Mouse (Mus musculus) erythroblast, embryonic 14.5 days (primary cell): ENCODE data around the gene Tmem121. TPM values are rescaled to one million over a fixed set of nuclear protein-coding genes. Genes with fewer than 3 reads are reported as not detected.
"Not testable (repeated sequence)": the region's sequence is repeated elsewhere in the genome, so short reads cannot be mapped to it uniquely, and the experiment has no call there.

Experiments used
- H3K27me3 ChIP-seq: 2 replicates; pipeline ENCODE4 v1.6.1; 2012; ENCODE audit warnings: inconsistent platforms; ENCODE audit not compliant: control insufficient read depth
- H3K36me3 ChIP-seq: 2 replicates; pipeline ENCODE4 v1.6.1; 2012; ENCODE audit warnings: mild to moderate bottlenecking, inconsistent platforms; ENCODE audit not compliant: control insufficient read depth
- H3K4me1 ChIP-seq: 2 replicates; pipeline ENCODE4 v1.6.1; 2012; ENCODE audit warnings: inconsistent platforms; ENCODE audit not compliant: control insufficient read depth
- H3K4me3 ChIP-seq: replicated peaks from 2 replicates; pipeline ENCODE3; 2012; ENCODE audit warnings: moderate library complexity, mild to moderate bottlenecking, inconsistent platforms
- H3K9me3 ChIP-seq: 2 replicates; pipeline ENCODE4 v1.6.1; 2012; ENCODE audit warnings: low read length, inconsistent platforms, mixed read lengths; ENCODE audit not compliant: control insufficient read depth
- GATA1 ChIP-seq: IDR thresholded peaks from 2 replicates; pipeline ENCODE4 v1.6.1; 2012; ENCODE audit warnings: low read length, inconsistent platforms, mixed read lengths
- TAL1 ChIP-seq: IDR thresholded peaks from 3 replicates; pipeline ENCODE4 v1.6.1; 2012; ENCODE audit warnings: low read length, inconsistent platforms, mixed read lengths
- polyA plus RNA-seq: library from polyadenylated mRNA; stranded (reverse); fragments of >175 nt; gene quantifications from 2 replicates; pipeline ENCODE4 v1.2.3, GENCODE M21; 2012

Tmem121 gene
- polyA plus RNA-seq, 1 experiment = not detected

DNA sequence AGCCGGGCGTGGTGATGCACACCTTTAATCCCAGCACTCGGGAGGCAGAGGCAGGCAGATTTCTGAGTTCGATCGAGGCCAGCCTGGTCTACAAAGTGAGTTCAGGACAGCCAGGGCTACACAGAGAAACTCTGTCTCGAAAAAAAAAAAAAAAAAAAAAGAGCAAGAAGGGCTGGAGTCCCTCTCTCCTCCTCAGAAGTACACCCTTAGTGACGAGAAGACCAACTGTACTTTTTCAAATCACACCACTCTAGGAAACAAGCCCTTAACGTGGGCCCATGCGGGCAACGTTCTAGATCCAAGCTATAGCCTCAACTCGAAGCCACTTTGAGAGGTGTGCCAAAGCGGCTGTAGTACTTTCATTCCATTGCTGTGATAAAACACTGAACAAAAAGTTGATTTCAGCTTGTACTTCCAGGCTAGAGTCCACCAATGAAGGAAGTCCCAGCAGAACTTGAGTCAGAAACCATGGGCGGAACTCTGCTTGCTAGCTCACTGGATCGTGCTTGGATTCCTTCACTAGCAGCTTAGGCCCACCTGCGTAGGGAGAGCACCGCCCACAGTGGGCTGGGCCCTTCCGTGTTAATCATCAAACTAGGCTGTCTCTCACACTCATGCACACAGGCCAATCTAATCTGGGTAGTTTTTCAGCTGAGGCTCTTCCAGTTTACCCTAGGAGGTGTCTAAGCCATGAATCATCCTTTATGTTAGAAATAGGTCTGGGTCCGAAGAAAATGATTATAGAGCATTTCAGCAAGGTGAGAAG, 8.6 kb upstream of the Tmem121 start:
- Histone ChIP-seq H3K9me3 (no peaks in the 10 kb centered on the region), H3K4me3 (no peak overlapping the region), H3K4me1 (no peaks in the 10 kb centered on the region), H3K36me3 (no peaks in the 10 kb centered on the region), H3K27me3 (no peaks in the 10 kb centered on the region)
- TF ChIP-seq GATA1 (no peak), TAL1 (no peak)

DNA sequence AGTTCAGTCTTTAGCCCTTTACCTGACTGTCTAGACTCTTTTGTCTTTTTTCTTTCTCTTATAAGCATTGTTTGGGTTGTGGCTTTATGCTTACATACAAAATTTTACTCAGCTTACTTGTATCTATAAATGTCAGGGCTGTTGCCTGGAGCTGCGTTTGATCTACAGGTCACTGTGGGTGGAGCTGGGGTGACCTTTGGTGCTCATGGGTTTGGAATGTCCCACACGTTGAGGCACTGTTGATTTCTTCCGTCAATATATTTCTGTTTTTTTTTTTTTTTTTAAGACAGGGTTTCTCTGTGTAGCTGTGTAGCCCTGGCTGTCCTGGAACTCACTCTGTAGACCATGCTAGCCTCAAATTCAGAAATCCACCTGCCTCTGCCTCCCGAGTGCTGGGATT, 4.7 kb upstream of the Tmem121 start:
- H3K9me3 ChIP-seq = no peaks in the 10 kb centered on the region; the same call in 1 of the 2 replicates
- no peaks in the 10 kb centered on the region for H3K36me3 ChIP-seq
- H3K4me3 ChIP-seq = no peak overlapping the region
- TF ChIP-seq GATA1 (no peak), TAL1 (no peak)
- H3K27me3 ChIP-seq = peaks cover 17% of the 10 kb centered on the region
- H3K4me1 ChIP-seq = no peaks in the 10 kb centered on the region

DNA sequence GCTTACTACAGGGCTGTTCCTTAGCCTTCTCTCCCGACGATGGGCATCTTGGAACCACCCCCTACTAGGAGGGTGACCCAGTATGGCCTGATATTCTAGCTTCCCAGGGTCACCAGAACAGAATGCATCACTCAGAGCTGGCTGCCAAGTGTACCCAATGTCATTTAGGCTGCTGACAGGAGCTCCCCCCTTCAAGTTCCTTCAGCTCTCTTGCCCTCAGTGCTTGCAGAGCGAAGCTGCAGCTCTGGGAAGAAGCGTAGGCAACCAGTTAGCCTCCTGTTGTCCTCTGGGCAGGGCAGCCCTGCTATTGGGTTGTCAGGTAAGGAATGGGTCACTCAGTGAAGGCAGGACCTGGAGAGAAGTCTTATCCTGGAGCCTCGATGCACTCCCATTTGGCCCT, 785 bp upstream of the Tmem121 start:
- TF ChIP-seq GATA1 = no peak
- no peak for TF ChIP-seq TAL1
- no peak overlapping the region for H3K4me3 ChIP-seq
- peaks cover 6% of the 10 kb centered on the region for H3K4me1 ChIP-seq
- peaks cover 9% of the 10 kb centered on the region for H3K9me3 ChIP-seq
- H3K36me3 ChIP-seq = no peaks in the 10 kb centered on the region
- peaks cover 45% of the 10 kb centered on the region for H3K27me3 ChIP-seq

DNA sequence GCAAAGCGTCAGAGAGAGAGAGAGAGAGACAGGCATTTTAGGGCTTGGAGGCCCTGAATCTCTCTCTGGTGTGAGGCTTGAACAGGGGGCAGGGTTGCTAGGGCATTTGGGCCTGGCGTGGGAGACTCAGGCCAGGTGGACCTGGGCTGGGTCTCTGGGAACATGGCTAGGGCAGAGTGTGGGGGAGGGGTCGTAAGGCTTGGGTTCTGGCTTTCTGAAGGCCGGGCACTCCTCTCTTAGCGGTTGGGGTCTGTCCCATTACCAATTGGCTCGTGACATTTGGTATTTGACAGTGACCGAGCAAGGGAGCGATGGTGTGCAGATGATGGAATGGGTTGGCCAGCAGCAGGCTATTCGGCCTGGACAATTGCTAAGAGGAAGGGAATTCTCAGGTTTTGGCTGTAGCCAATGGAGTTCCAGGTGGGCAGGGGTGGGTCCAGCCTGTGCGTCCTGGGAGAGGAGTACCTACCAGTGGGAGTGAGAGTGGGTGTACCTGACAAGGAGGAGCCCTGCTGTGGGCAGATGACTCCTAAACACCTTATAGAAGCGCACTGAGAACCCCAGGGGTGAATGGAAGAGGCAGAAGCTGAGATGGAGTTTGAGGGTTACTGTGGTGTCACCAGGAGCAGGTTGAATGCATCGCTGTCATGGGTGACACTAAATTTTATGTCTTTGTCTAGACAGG, 738 bp downstream of the Tmem121 start:
- TF ChIP-seq GATA1 (no peak), TAL1 (no peak)
- H3K9me3 ChIP-seq = peaks cover 9% of the 10 kb centered on the region
- H3K4me3 ChIP-seq = no peak overlapping the region
- peaks cover 6% of the 10 kb centered on the region for H3K4me1 ChIP-seq
- H3K27me3 ChIP-seq = peaks cover 45% of the 10 kb centered on the region
- H3K36me3 ChIP-seq = no peaks in the 10 kb centered on the region

DNA sequence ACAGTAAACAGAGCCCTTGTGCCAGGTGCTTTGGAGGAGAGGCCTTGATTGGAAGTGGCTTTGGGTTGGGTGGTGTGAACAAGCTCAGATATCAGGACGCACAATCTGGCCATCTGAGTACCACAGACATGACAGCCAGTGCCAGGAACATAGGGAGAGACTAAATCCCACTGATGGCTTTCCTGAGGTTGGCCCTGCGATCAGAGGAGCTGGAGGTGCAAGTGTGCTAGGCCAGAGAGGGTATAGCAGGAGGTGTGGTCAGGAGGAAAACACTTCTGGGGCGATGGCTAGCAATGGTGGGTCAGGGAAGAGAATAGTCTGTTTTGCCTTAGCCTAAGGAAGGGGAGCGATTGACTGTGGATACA, 1.3 kb downstream of the Tmem121 start:
- no peak for TF ChIP-seq GATA1
- TF ChIP-seq TAL1 = no peak

DNA sequence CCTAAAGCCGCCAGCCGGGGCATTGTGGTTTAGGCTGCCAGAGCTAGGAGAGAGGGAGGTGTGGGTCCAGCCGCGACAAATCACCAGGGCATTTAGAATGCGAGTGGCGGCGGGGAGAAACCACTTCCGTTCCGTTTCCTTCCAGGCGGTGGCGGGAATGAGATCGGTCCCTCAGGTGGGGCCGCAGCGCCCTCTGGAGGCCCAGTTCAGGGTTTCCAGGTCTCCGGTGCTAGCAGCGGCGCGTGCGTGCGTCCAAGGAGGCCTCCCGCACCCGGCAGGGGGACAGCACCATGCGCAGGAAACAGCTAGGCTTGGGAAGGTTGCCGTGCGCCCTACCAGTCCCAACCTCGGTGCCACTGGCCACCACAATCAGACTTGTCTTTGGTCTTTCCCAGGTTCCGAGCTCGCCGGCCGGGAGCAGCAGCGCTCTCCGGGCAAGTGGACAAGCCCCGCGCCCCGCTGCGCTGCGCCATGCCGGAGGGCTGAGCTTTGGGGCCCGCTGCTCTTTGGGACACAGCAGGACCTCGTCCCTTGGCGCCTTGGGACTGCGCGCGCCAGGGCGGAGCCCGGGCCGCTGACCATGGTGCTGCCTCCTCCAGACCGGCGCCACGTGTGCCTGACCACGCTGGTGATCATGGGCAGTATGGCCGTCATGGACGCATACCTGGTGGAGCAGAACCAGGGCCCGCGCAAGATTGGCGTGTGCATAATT, 2.0 kb downstream of the Tmem121 start:
- TF ChIP-seq TAL1 (no peak), GATA1 (no peak)
- H3K4me1 ChIP-seq = peaks cover 6% of the 10 kb centered on the region
- H3K36me3 ChIP-seq = no peaks in the 10 kb centered on the region
- H3K27me3 ChIP-seq = peaks cover 45% of the 10 kb centered on the region
- H3K9me3 ChIP-seq = peaks cover 9% of the 10 kb centered on the region
- no peak overlapping the region for H3K4me3 ChIP-seq

More for the DNA sequence above, 1.3 kb downstream of the Tmem121 start:
- no peak overlapping the region for H3K4me3 ChIP-seq
- H3K36me3 ChIP-seq = no peaks in the 10 kb centered on the region
- H3K27me3 ChIP-seq = peaks cover 45% of the 10 kb centered on the region
- peaks cover 9% of the 10 kb centered on the region for H3K9me3 ChIP-seq
- peaks cover 6% of the 10 kb centered on the region for H3K4me1 ChIP-seq

DNA sequence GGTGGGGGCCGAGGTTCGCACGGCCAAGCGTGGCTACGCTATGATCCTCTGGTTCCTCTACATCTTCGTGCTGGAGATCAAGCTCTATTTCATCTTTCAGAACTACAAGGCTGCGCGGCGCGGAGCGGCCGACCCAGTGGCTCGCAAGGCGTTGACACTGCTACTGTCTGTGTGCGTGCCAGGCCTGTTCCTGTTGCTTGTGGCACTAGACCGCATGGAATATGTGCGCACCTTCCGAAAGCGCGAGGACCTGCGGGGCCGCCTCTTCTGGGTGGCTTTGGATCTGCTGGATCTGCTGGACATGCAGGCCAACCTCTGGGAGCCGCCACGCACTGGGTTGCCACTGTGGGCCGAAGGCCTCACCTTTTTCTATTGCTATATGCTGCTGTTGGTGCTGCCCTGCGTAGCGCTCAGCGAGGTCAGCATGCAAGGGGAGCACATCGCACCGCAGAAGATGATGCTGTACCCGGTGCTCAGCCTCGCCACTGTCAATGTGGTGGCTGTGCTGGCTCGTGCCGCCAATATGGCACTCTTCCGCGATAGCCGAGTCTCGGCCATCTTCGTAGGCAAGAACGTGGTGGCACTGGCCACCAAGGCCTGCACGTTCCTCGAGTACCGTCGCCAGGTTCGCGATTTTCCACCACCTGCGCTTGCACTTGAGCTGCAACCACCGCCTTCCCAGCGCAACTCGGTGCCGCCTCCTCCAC, 2.8 kb downstream of the Tmem121 start:
- Histone ChIP-seq H3K4me1 (peaks cover 6% of the 10 kb centered on the region), H3K36me3 (no peaks in the 10 kb centered on the region), H3K4me3 (no peak overlapping the region), H3K27me3 (peaks cover 45% of the 10 kb centered on the region), H3K9me3 (peaks cover 9% of the 10 kb centered on the region)
- TF ChIP-seq GATA1 = no peak

DNA sequence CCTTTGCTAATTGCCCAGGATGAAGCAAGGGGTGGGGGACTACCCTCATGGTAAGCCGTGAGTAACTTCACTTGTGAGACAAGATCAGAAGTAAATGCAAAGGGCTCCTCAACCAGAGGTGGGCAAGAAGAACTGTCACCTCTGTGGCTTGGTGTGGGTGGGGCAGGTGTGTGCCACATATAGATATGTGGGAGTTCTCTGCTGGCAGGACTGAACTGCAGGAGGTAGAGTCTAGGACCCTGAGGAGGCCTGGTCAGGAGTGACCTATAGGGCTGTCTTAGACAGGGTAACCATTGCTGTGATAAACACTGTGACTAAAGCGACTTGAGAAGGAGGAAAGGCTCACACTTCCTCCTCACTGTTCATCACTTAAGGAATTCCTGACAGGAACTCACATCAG, 7.7 kb downstream of the Tmem121 start:
- Histone ChIP-seq H3K36me3 (no peaks in the 10 kb centered on the region), H3K4me1 (no peaks in the 10 kb centered on the region), H3K9me3 (peaks cover 8% of the 10 kb centered on the region), H3K27me3 (peaks cover 4% of the 10 kb centered on the region), H3K4me3 (no peak overlapping the region)
- no peak for TF ChIP-seq TAL1
- no peak for TF ChIP-seq GATA1

DNA sequence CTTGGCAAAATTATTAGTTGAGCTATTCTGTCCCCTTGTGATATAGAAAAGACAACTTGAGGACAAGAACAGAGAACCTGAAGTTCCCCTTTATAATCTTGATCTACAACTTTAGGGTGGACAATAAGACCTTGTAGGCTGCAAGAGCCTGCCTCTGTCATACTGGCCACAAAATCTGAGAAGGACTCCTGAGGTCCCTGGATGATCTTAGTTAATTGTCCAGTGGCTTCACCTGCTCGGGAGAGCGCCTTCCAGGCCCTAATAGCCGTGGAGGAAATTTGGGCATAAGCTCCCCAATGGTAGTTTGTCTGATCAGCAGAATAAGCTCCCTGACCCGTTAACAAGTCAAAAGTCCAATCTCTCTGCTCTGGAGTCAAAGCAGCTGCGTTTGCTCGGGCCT, 13.4 kb downstream of the Tmem121 start:
- H3K4me1 ChIP-seq, H3K4me3 ChIP-seq, H3K36me3 ChIP-seq, H3K9me3 ChIP-seq, H3K27me3 ChIP-seq: not testable (repeated sequence)
